Mouse (Mus musculus) embryonic facial prominence, embryonic 13.5 days (tissue): ENCODE data around the gene Sh3glb2. TPM values are rescaled to one million over a fixed set of nuclear protein-coding genes. Genes with fewer than 3 reads are reported as not detected.

Experiments used
- ATAC-seq: fragments of 200-750 bp; cut with Nextera tagmentation; 2 replicates; pipeline ENCODE4 v1.8.0; 2017; ENCODE audit warnings: low read depth; ENCODE audit not compliant: insufficient number of reproducible peaks, insufficient read depth, low FRiP score, low TSS enrichment
- H3K27ac ChIP-seq: fragments of 300-500 bp; sonication (generic); 2 replicates; pipeline ENCODE4 v1.5.1; 2015; ENCODE audit warnings: moderate library complexity, mild to moderate bottlenecking, inconsistent platforms
- H3K27me3 ChIP-seq: fragments of 300-500 bp; sonication (generic); 2 replicates; pipeline ENCODE4 v1.6.1; 2015; ENCODE audit warnings: mild to moderate bottlenecking, inconsistent platforms
- H3K36me3 ChIP-seq: fragments of 300-500 bp; sonication (generic); 2 replicates; pipeline ENCODE4 v1.6.1; 2015; ENCODE audit warnings: mild to moderate bottlenecking, inconsistent platforms
- H3K4me1 ChIP-seq: fragments of 300-500 bp; sonication (generic); 2 replicates; pipeline ENCODE4 v1.6.1; 2015; ENCODE audit warnings: inconsistent platforms
- H3K4me2 ChIP-seq: fragments of 300-500 bp; sonication (generic); 2 replicates; pipeline ENCODE4 v1.6.1; 2015; ENCODE audit warnings: moderate library complexity, mild to moderate bottlenecking, inconsistent platforms
- H3K4me3 ChIP-seq: fragments of 300-500 bp; sonication (generic); 2 replicates; pipeline ENCODE4 v1.5.1; 2015; ENCODE audit warnings: mild to moderate bottlenecking, inconsistent platforms
- H3K9ac ChIP-seq: fragments of 300-500 bp; sonication (generic); 2 replicates; pipeline ENCODE4 v1.6.1; 2015; ENCODE audit warnings: mild to moderate bottlenecking, inconsistent platforms
- H3K9me3 ChIP-seq: fragments of 300-500 bp; sonication (generic); 2 replicates; pipeline ENCODE4 v1.6.1; 2016; ENCODE audit warnings: inconsistent platforms
- WGBS: fragments of 180-500 bp; shearing (Covaris S2); methylation state at CpG from one replicate; pipeline ENCODE4 v1.1.7; 2015; ENCODE audit warnings: mixed read lengths; 5-methylcytosine and 5-hydroxymethylcytosine counted together
- polyA plus RNA-seq: library from polyadenylated mRNA; unstranded; fragments of >200 nt; fragmentation: Nextera tagmentation; extraction: Ambion mirVana; gene quantifications from 2 replicates; pipeline ENCODE4 v1.2.1, GENCODE M21; 2015

The Sh3glb2 gene
- polyA plus RNA-seq, 1 experiment from 2014 or later: 85.8 TPM

DNA sequence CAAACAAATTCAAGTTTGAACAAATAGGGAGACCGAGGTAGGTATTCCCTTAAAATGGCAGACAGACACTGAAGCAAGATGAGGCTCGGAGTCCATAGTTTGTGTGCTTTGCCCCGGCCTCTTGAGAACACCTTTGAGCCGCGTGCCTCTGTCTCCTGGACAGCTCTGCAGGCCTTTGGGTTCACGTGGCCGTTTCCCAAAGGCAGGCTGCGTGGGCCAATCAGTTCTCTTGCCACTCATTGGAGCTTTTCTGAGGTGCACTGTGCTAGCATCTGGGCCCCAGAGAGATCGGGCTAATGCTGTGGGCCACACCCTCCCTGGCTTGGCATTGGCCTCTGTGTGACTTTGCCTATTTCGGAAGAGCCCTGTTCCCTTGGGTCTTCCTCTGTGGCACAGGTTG lies 16.8 kb upstream of the Sh3glb2 start:
- WGBS: 90% methylated on average over 10 of the region's 10 CpGs
- no peak for ATAC-seq
- peaks cover 96% of the 10 kb centered on the region for H3K36me3 ChIP-seq

DNA sequence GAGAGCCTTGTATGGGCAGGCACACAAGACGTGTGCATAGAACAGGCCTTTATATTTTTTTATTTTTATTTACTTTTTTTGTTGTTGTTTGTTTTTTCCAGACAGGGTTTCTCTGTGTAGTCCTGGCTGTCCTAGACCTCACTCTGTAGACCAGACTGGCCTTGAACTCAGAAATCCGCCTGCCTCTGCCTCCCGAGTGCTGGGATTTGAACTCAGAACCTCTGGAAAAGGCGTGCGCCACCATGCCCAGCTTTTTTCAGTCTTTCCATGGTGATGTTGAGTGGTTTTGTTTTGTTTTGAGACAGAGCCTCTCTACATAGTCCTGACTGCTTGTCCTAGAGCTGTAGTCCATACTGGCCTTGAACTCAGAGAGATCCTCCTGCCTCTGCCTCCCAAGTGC lies 13.6 kb upstream of the Sh3glb2 start:
- no peaks in the 10 kb centered on the region for H3K4me1 ChIP-seq
- no peaks in the 10 kb centered on the region for H3K27me3 ChIP-seq
- H3K36me3 ChIP-seq: peaks cover 97% of the 10 kb centered on the region
- no peak overlapping the region for H3K27ac ChIP-seq
- no peak overlapping the region for H3K9ac ChIP-seq
- H3K9me3 ChIP-seq: no peaks in the 10 kb centered on the region
- no peak overlapping the region for H3K4me3 ChIP-seq
- ATAC-seq: no peak
- WGBS: 94% methylated on average over 5 of the region's 5 CpGs
- no peak overlapping the region for H3K4me2 ChIP-seq

More for the DNA sequence above, 16.8 kb upstream of the Sh3glb2 start:
- Histone ChIP-seq H3K4me2 (no peak overlapping the region), H3K4me1 (no peaks in the 10 kb centered on the region), H3K9me3 (no peaks in the 10 kb centered on the region), H3K4me3 (no peak overlapping the region), H3K27me3 (no peaks in the 10 kb centered on the region), H3K27ac (no peak overlapping the region), H3K9ac (no peak overlapping the region)

DNA sequence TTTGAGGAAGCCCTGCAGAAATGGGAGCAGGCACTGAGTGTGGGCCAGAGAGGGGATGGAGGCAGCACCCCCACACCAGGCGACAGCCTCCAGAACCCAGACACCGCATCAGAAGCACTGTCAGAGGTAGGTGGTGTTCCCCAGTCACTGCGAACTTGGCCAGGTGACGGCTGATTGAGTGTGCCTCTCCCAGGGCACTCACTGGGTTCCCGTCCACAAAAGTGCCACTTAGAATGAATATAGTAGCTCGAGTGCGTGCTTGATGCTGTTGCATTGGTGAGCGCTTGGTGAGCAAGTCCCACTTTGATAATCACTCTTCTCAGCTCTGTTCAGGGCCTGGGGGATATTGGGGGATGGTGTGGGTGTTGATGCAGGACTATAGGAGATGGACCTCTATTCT lies 12.4 kb upstream of the Sh3glb2 start:
- Histone ChIP-seq H3K4me1 (no peaks in the 10 kb centered on the region), H3K9me3 (no peaks in the 10 kb centered on the region), H3K4me2 (no peak overlapping the region), H3K4me3 (no peak overlapping the region), H3K36me3 (peaks cover 97% of the 10 kb centered on the region), H3K27me3 (no peaks in the 10 kb centered on the region), H3K27ac (no peak overlapping the region), H3K9ac (no peak overlapping the region)
- ATAC-seq: no peak
- WGBS: 96% methylated on average over 8 of the region's 8 CpGs

DNA sequence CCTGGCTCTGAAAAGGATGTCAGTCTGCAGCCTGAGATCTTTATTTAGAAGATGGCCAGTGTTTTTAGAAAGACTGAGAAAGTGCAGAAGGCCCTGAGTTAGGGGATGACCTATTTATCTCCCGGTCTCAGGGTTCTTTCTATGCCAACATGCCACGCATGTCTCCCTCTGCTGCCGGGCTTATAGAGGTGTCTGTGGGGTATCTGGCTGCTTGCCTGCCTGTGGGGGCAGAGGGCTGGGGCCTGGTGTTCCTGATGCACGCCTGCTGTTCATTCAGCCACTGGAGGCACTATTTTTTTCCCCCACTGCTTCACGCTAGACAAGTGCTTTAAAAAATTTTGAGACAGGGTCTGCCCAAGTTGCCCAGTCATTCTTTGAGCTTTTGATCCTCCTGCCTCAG lies 7.1 kb upstream of the Sh3glb2 start:
- Histone ChIP-seq H3K36me3 (peaks cover 47% of the 10 kb centered on the region), H3K4me2 (no peak overlapping the region), H3K27me3 (no peaks in the 10 kb centered on the region), H3K4me3 (no peak overlapping the region), H3K27ac (0 out of 2 replicates have a peak overlapping the region, but pooled peaks have one; percentile 4), H3K9me3 (no peaks in the 10 kb centered on the region), H3K4me1 (peaks cover 14% of the 10 kb centered on the region), H3K9ac (no peak overlapping the region)
- no peak for ATAC-seq
- 74% methylated on average over 5 of the region's 5 CpGs for WGBS

DNA sequence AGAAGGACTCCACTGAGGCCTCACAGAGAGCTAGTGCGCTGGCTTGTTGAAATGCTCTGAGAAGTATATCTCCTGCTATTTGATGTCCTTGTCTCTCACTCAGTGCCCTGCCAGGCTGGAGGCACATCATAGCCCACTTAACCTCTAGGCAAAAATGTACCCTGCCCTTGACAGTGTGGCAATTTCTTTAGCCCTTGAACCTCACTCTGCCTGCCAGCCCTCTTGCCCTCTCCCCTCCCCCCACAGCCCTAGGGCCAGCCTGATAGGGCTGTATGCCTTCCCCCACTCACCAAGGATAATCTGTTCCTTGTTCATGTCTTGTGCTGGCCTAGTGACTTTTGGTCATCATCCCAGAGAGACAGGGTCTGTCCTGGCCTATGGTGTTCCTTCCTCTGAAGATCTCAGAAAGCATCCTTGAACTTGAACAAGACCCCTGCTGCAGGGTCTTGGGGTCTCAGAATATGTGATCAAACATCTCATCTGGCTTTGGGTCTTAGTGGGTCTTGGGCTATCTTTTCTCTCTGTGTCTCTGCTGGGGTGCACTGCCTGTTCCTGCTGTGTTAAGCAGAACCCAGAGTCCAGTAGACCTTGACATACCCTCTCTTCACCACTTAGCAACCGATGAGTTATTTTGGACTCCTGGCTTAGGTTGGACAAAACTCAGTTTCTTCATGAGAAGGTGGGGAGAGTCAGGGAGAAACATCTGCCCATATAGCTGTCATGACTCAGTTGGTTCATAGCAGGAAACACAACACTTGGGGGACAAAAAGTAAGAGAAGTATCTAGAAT lies 6.3 kb upstream of the Sh3glb2 start:
- H3K27me3 ChIP-seq: no peaks in the 10 kb centered on the region
- ATAC-seq: no peak
- H3K4me1 ChIP-seq: peaks cover 14% of the 10 kb centered on the region
- H3K36me3 ChIP-seq: peaks cover 40% of the 10 kb centered on the region
- H3K4me3 ChIP-seq: peak overlapping the region; percentile 68
- H3K9me3 ChIP-seq: no peaks in the 10 kb centered on the region
- WGBS: 84% methylated on average over 2 of the region's 2 CpGs
- H3K9ac ChIP-seq: peak overlapping the region; percentile 90
- 0 out of 2 replicates have a peak overlapping the region, but pooled peaks have one; percentile 4 for H3K27ac ChIP-seq
- peak overlapping the region; percentile 95 for H3K4me2 ChIP-seq

DNA sequence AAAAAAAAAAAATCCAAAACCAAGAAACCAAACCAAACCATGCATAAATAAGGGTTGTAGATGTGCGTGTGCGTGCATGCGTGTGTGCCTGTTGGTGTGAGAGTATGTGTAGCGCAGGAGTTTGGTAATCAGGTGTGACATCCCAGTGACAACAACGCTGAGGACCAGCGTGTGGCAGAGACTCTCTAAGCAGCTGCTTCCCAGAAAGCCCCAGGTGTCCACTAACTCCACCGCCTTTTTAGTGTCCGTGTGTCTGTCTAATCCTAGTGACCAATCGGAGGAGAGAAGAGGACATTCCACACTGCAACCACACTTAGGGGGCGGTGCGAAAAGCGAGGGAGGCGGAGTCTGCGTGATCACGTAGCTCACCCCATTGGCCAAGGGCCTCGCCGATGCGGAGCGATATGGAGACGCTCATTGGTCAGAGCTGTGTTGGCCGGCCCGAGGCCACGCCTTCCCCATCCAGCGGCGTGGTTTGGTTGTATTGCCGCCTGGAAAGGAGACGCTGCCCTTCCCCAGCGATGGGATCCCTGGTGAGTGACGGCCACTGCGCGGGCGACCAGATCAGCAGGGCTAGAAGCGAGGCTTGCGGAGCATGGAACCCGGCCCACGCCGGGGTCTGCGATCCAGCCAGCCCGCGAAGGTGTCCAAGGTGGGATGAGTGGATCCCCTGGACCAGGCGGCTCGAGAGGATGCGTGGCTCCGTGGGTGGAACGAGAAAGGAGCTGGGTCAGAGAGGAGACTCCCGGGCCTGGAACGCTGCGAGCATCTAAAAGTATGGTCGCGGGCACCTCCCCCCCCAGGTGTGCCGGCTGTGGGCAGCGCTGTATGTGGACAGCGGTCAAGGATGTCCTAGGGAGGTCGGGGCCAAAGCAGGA lies 4.9 kb upstream of the Sh3glb2 start, which contains the start of gene Miga2:
Miga2 (plus strand) TSS at position 461 of the 878 bp plus-strand sequence.
- ATAC-seq: peak; percentile 98
- under 1% methylated on average over 54 of the region's 54 CpGs for WGBS

DNA sequence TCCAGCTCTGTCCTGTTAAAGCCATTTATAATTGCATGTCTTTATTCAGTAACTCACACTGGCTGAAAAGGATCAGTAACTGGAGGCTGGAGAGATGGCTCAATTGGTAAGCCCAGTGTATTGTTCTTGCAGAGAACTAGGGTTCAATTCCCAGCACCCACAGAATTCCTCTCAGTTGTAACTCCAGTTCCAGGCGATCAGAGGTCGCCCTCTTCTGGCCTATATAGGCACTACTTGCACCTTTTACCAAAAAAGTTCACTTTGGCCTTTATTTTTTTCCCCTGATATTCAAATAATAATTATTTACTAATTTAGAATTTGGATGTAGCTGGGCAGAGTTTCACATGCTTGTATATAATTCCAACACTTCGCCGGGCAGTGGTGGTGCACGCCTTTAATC lies 3.7 kb upstream of the Sh3glb2 start:
- Histone ChIP-seq H3K9me3 (no peaks in the 10 kb centered on the region), H3K4me2 (no peak overlapping the region), H3K36me3 (peaks cover 14% of the 10 kb centered on the region), H3K9ac (no peak overlapping the region), H3K4me1 (peaks cover 24% of the 10 kb centered on the region), H3K27me3 (no peaks in the 10 kb centered on the region), H3K27ac (no peak overlapping the region), H3K4me3 (no peak overlapping the region)
- WGBS: 73% methylated on average over 5 of the region's 5 CpGs
- no peak for ATAC-seq

More for the DNA sequence above, 4.9 kb upstream of the Sh3glb2 start, which contains the start of gene Miga2:
- Histone ChIP-seq H3K9me3 (no peaks in the 10 kb centered on the region), H3K36me3 (peaks cover 25% of the 10 kb centered on the region), H3K9ac (peak within 1 kb of the TSS; percentile 90), H3K4me2 (peak within 1 kb of the TSS; percentile 95), H3K27ac (peak within 1 kb of the TSS; percentile 74), H3K4me1 (peaks cover 14% of the 10 kb centered on the region), H3K27me3 (no peaks in the 10 kb centered on the region), H3K4me3 (peak within 1 kb of the TSS; percentile 68)

DNA sequence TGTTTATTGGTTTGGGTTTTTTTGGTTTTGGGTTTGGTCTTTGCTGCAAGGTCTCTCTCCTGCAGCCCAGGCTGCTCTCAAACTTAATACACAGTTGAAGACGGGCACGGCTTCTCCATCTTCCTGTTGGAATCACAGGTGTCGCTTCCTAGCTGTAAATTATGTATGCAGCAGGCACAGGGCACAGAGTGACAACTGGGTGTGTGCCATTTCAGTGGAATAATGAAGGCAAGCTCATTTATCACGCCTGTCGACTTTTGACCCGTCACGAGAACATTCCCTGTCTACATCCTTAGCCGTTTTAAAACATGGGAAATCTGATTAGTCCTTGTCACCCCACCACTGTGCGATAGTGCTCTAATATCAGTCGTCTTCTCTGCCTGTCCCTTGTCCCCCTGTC lies 1.5 kb upstream of the Sh3glb2 start:
- Histone ChIP-seq H3K36me3 (no peaks in the 10 kb centered on the region), H3K4me3 (no peak overlapping the region), H3K9ac (no peak overlapping the region), H3K27ac (no peak overlapping the region), H3K27me3 (no peaks in the 10 kb centered on the region), H3K4me1 (peaks cover 35% of the 10 kb centered on the region), H3K4me2 (no peak overlapping the region), H3K9me3 (no peaks in the 10 kb centered on the region)
- no peak for ATAC-seq
- WGBS: 81% methylated on average over 10 of the region's 10 CpGs

DNA sequence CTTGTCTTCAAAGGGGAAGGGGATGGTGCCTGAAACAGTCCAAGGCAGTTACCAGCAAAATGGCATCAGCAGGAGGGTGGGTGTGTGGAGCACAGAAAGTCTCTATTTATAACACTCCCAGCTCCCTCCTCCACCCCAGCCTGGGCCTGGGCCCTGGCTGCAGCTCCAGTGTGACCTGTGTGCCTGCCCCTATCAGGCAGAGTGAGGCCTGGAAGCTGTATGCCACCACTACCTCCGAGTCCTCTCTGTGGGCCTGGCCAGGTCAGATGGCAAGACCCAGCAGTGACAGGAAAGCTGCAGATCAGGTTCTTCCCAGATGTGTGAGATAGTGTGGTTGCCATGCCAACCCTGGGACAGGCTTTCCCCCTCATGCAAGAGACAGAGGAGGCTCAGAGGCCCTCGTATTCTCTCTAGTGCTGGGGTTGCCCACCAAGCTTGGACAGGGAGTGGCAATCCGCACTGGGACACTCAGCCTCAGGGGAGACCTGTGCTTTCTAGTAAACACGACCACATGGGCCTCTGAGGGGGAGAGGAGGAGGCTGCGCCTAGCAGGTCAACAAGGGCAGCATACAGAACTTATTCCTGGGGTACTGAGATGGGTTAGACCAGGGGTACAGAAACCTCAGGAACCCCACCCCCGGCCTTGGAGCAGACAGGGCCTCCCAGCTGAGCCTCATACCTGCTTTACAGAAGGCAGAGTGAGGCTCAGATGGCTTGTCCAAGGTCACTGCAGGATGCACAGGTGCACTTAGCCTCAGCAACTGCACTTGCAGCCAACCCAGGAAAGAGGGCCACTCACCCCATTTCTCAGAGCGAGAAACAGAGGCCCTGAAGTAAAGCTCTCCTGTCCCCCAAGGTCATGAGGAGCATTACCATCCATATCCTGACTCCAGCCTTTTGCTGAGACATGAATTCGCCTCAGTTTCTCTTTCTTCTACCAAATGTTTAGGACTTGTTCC lies 1.3 kb downstream of the Sh3glb2 start:
- H3K36me3 ChIP-seq: peaks cover 26% of the 10 kb centered on the region
- 43% methylated on average over 8 of the region's 8 CpGs for WGBS
- no peaks in the 10 kb centered on the region for H3K27me3 ChIP-seq
- ATAC-seq: no peak
- 0 out of 2 replicates have a peak overlapping the region, but pooled peaks have one; percentile 16 for H3K27ac ChIP-seq
- H3K4me2 ChIP-seq: peak overlapping the region; percentile 97
- H3K9ac ChIP-seq: peak overlapping the region; percentile 85
- H3K9me3 ChIP-seq: no peaks in the 10 kb centered on the region
- H3K4me3 ChIP-seq: peak overlapping the region; percentile 84
- peaks cover 24% of the 10 kb centered on the region for H3K4me1 ChIP-seq

DNA sequence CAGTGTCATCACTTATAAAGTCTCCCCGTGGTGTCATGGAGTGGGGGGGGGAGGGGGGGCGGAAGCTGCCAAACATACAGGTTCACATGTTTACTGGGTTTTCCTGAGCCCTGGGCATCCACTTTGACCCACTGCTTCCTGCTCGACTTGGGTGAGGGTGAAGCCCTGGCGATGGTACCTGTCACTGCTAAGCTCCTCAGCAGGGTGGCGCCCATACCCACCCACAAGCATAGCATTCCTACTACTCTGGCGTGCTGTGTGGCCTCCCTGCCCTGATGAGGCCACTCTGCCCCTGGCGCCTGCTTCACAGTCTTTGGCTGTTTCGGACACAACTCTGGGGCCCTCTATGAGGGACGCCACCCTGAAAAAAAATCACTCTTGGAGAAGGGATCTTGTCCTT lies 2.2 kb downstream of the Sh3glb2 start:
- Histone ChIP-seq H3K4me1 (peaks cover 24% of the 10 kb centered on the region), H3K4me2 (no peak overlapping the region), H3K27me3 (no peaks in the 10 kb centered on the region), H3K27ac (0 out of 2 replicates have a peak overlapping the region, but pooled peaks have one; percentile 8), H3K9me3 (no peaks in the 10 kb centered on the region), H3K9ac (peak overlapping the region; percentile 85), H3K4me3 (0 out of 2 replicates have a peak overlapping the region, but pooled peaks have one; percentile 84), H3K36me3 (peaks cover 34% of the 10 kb centered on the region)
- ATAC-seq: no peak
- 70% methylated on average over 9 of the region's 9 CpGs for WGBS
